Mouse (Mus musculus): Measurements from ENCODE around the gene Paox. TPM values are rescaled to one million over a fixed set of nuclear protein-coding genes. Genes with fewer than 3 reads are reported as not detected.

The Paox gene
- 9.4 and 11.6 TPM in 2 replicates for polyA plus RNA-seq (2011; ENCODE audit: insufficient read depth, insufficient read length, low replicate concordance, missing spikeins)

DNA sequence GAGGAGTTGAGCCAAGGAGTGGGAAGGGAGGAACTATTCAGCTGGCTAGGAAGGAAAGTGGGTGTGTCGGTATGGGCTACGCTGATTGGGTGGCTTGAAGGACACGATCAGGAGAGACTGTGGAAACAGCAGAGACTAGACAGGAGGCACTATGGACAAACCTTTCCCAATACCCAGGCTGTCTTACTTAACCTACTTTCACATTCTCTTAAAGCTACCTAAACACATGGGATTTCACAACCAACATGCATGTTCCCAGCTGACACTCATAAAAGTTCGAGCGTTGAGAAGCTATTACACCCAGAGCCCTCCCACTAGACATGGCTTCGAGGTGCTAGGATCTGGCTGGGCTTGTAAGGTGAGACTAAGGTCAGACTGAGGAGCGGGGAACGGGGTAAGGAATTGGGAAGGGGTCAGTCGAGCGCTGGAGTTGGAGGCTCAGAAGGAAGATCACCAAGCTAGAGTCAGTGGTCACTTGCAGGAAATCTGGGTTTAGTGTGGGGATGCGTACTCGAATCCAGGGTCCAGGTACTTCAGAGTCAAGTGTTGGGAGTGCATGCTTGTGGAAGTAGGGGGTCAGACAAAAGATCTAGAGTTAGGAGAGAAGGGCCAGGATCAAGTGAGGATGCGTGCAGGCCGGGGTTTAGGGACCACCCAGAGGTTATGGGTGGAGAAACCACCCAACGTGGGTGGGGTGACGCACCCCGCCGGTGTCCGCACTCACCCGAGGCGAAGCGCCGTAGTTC is at the start of gene Paox:
Paox (plus strand) TSS at position 217 of the 746 bp plus-strand sequence.
- peaks cover 1% of the 10 kb centered on the region; the same call in 1 of the 2 replicates for H3K4me1 ChIP-seq (ENCODE audit: control insufficient read depth, insufficient read depth, low read length)
- TF ChIP-seq CTCF (IDR thresholded peaks at IDR 0.05; ENCODE audit: control insufficient read depth, insufficient read depth, low read length) (no peak), POLR2A (IDR thresholded peaks at IDR 0.05; ENCODE audit: borderline replicate concordance, control insufficient read depth, low read depth, low read length) (no peak)
- peak within 1 kb of the TSS; percentile 90 for H3K4me3 ChIP-seq (replicated peaks; ENCODE audit: control insufficient read depth, low read depth, low read length)
- 2% methylated on average over 23 of the region's 23 CpGs for WGBS
- H3K27ac ChIP-seq (ENCODE audit: control insufficient read depth, insufficient read depth, low read depth, low read length, poor library complexity), result peak within 1 kb of the TSS; percentile 65

DNA sequence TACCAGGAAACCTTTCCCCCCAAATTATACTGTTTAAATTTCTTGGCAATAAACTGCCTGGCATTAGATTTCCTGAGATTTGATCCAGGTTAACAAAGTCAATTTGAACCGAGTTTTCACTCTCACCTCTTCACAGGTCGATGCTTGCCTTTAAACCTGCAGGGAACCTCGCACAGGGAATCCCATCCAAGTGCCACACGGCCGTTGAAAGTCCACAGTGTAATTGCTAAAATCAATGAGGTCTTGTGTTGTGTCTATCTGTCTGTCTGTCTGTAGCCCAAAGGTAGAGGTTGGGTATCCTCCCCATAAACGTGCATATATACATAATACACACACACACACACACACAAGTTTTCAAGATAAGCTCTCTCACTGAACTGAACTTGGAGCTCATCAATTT is 48.2 kb upstream of the Paox start:
- Histone ChIP-seq H3K4me1 (ENCODE audit: control insufficient read depth, insufficient read depth, low read length) (no peaks in the 10 kb centered on the region), H3K27ac (ENCODE audit: control insufficient read depth, insufficient read depth, low read depth, low read length, poor library complexity) (no peak overlapping the region)
- WGBS, result 54% methylated on average over 6 of the region's 6 CpGs

DNA sequence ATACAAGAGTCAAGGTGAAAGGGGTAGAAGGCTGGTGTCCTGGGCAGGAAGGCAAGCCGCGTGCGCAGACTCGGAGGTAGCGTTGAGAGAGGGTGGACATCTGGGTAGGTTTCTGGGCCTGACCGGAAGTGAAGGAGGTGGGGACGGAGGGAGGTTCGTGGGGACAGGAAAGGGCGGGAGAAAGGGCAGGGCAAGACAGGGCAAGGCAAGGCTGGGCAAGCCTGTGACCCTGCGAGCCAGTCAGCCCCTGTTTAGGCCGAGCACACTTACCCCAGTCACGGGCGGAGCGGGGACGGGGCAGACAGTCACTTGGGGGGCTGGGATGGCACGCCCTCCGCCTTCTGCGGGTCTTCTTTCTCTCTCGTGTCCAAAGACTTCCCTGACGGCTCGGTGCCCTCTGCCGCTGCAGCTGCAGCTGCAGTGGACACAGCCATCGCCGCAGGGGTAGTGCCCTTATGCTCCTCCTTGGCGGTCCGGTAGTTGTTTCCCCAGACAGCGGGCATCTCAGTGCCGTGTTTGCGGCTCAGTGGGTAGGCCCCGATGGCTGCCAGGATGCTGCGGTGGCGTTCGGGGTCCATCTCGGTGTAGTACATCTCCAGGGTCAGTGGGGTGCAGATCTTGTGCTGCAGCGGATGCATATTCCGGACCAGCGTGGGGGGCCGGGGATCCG is 45.4 kb upstream of the Paox start:
- Histone ChIP-seq H3K27ac (ENCODE audit: control insufficient read depth, insufficient read depth, low read depth, low read length, poor library complexity) (no peak overlapping the region; the same call in 1 of the 2 replicates), H3K4me3 (replicated peaks; ENCODE audit: control insufficient read depth, low read depth, low read length) (no peak overlapping the region), H3K4me1 (ENCODE audit: control insufficient read depth, insufficient read depth, low read length) (no peaks in the 10 kb centered on the region)
- TF ChIP-seq POLR2A (IDR thresholded peaks at IDR 0.05; ENCODE audit: borderline replicate concordance, control insufficient read depth, low read depth, low read length) (peak; percentile 30; the same call in 1 of the 2 replicates), CTCF (IDR thresholded peaks at IDR 0.05; ENCODE audit: control insufficient read depth, insufficient read depth, low read length) (no peak)
- WGBS, result 28% methylated on average over 39 of the region's 39 CpGs

More for the DNA sequence above, 48.2 kb upstream of the Paox start:
- TF ChIP-seq POLR2A (IDR thresholded peaks at IDR 0.05; ENCODE audit: borderline replicate concordance, control insufficient read depth, low read depth, low read length) (no peak), CTCF (IDR thresholded peaks at IDR 0.05; ENCODE audit: control insufficient read depth, insufficient read depth, low read length) (no peak)
- H3K4me3 ChIP-seq (replicated peaks; ENCODE audit: control insufficient read depth, low read depth, low read length), result no peak overlapping the region

DNA sequence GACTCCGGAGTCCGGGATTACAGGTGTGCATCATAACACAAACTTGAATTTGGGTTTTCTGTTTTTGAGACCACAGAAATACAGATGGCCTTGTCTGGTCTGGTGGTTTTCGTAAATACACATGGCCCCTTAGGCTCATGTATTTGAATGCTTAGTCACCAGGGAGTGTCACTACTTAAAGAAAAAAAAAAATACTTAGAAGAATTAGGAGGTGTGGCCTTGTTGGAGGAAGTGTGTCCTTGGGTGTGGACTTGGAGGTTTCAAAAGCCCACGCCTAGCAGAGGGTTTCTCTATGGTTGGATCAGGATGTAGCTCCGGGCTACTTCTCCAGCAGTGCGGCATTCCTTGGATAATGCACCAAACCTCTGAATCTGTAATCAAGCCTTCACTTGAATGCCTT is 37.9 kb upstream of the Paox start:
- no peaks in the 10 kb centered on the region for H3K4me1 ChIP-seq (ENCODE audit: control insufficient read depth, insufficient read depth, low read length)
- no peak overlapping the region for H3K4me3 ChIP-seq (replicated peaks; ENCODE audit: control insufficient read depth, low read depth, low read length)
- 48% methylated on average over 6 of the region's 6 CpGs for WGBS
- no peak overlapping the region for H3K27ac ChIP-seq (ENCODE audit: control insufficient read depth, insufficient read depth, low read depth, low read length, poor library complexity)
- TF ChIP-seq CTCF (IDR thresholded peaks at IDR 0.05; ENCODE audit: control insufficient read depth, insufficient read depth, low read length) (no peak), POLR2A (IDR thresholded peaks at IDR 0.05; ENCODE audit: borderline replicate concordance, control insufficient read depth, low read depth, low read length) (no peak)

DNA sequence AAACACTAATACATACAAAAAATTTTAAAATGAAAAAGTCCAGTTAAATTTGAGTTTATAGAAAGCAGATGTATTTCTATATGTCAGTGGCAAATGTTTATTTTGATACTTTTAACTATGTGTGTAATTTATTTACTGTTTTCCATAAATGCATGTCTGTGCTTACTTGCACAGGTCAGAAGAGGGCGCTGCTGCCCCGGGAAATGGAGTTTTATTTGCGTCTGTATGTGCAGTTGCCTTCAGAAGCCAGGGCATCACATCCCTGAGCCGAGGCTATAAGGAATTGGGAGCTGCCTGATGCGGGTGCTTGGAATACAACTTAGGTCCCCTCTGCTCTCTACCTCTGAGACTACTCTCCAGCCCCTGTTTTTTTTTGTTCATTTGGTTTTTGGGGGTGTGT is 36.9 kb upstream of the Paox start:
- H3K4me1 ChIP-seq (ENCODE audit: control insufficient read depth, insufficient read depth, low read length), result no peaks in the 10 kb centered on the region
- TF ChIP-seq CTCF (IDR thresholded peaks at IDR 0.05; ENCODE audit: control insufficient read depth, insufficient read depth, low read length), result peak; percentile 79
- no peak for TF ChIP-seq POLR2A (IDR thresholded peaks at IDR 0.05; ENCODE audit: borderline replicate concordance, control insufficient read depth, low read depth, low read length)
- no peak overlapping the region for H3K27ac ChIP-seq (ENCODE audit: control insufficient read depth, insufficient read depth, low read depth, low read length, poor library complexity)
- 6% methylated on average over 5 of the region's 5 CpGs for WGBS
- no peak overlapping the region for H3K4me3 ChIP-seq (replicated peaks; ENCODE audit: control insufficient read depth, low read depth, low read length)

DNA sequence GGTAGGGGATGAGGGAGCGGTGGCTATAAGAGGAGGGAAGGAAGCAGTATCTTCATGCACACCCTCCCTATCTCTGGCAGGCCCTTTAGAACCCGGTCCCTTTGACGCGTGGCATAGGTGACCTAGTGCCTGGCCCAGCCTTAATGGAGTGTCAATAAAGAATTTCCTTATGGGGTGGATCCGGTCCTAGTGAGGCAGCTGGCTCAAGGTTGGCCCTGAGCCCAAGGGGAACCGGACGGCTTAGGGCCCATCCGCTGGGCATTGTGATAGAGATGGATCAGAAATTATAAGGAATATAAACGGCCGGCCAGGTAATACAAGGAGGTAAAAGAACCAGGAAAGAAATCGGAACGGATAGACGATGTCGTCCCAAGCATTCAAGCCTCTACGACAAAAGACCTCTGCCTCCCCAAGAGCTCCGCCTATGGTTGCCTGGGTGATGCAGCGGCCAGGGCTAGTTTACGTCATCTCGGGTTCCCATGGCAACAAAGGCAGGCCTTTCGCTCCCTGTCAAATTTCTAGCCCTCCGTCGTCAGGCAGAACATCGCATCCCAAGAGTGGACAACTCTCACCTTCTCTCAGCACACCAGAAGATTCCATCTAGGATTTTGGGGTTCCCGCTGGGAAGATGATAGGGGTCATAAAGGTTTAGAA is 35.0 kb upstream of the Paox start:
- no peak for TF ChIP-seq CTCF (IDR thresholded peaks at IDR 0.05; ENCODE audit: control insufficient read depth, insufficient read depth, low read length)
- TF ChIP-seq POLR2A (IDR thresholded peaks at IDR 0.05; ENCODE audit: borderline replicate concordance, control insufficient read depth, low read depth, low read length), result no peak
- Histone ChIP-seq H3K4me3 (replicated peaks; ENCODE audit: control insufficient read depth, low read depth, low read length) (no peak overlapping the region), H3K4me1 (ENCODE audit: control insufficient read depth, insufficient read depth, low read length) (no peaks in the 10 kb centered on the region), H3K27ac (ENCODE audit: control insufficient read depth, insufficient read depth, low read depth, low read length, poor library complexity) (no peak overlapping the region)
- 5% methylated on average over 24 of the region's 24 CpGs for WGBS

DNA sequence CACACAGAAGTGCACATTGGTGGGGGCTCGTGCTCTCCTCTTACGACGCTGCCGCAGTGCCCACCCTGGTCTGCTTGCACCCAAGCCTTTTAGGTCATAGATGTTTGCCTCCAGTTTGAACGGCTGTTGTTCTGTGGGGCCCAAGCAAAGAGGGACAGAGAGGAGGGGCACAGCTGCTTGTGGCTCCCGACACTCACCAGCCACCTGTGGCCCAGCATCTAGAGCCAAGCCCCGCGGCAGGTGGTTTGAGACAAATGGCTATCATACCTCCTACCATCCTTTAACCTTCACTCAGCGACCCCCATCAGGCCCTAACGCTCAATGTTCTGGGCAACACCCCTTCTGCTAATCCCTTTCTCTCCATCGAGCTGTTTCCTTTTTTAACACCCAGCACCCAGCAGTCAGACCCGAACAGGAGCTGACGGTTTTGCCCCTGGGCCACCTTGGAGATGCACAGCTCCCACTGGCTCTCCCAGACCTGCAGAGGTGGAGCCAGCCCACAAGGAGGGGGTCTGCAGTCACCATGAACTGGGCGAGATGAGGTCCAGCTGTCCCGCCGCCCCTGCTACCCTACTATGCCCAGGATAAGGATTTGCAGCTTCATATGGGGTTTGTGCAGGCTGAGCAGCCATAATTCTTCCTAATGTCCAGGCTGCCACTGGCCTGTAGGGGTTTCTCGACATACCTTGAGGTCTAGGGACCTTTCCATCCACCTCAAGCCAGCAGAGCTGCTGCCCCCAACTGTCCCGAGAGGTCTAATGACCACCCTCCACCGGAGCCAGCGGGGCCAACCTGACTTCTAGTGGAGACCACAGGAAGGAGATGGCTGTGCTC is 34.0 kb upstream of the Paox start:
- Histone ChIP-seq H3K27ac (ENCODE audit: control insufficient read depth, insufficient read depth, low read depth, low read length, poor library complexity) (no peak overlapping the region), H3K4me3 (replicated peaks; ENCODE audit: control insufficient read depth, low read depth, low read length) (no peak overlapping the region), H3K4me1 (ENCODE audit: control insufficient read depth, insufficient read depth, low read length) (no peaks in the 10 kb centered on the region)
- TF ChIP-seq CTCF (IDR thresholded peaks at IDR 0.05; ENCODE audit: control insufficient read depth, insufficient read depth, low read length) (no peak), POLR2A (IDR thresholded peaks at IDR 0.05; ENCODE audit: borderline replicate concordance, control insufficient read depth, low read depth, low read length) (no peak)
- whole genome bisulfite sequencing, result 24% methylated on average over 20 of the region's 20 CpGs

Data from bone marrow, adult 2 months (tissue).